Comparison of ENCODE assay signal across 12 mouse cellular contexts in genomic region chr3:97854575-97855384, GRCm38 (mm10). TPM values are rescaled to one million over a fixed set of nuclear protein-coding genes. Genes with fewer than 3 reads are reported as not detected.
DNase-seq lines count a peak whose midpoint lies in the region; ATAC-seq and TF ChIP-seq lines count a peak whose summit lies in the region.
"Had no signal": no experiment of that assay in that cellular context is flagged by ENCODE, and none has a peak within 500 bp of the region (broad histone marks: within the 10 kb centered on the region; RNA-seq: fewer than 3 reads in every experiment).

No protein-coding gene starts in this region.

- no peak overlapping the region for H3K9ac ChIP-seq in midbrain, postnatal 0 days (replicated peaks; ENCODE audit: low read length, poor library complexity, severe bottlenecking)
- H3K9ac ChIP-seq in midbrain, embryonic 13.5 days (replicated peaks): no peak overlapping the region
- H3K9ac ChIP-seq in hindbrain, embryonic 16.5 days (ENCODE audit: low read depth, low read length): no peak overlapping the region
- H3K9ac ChIP-seq: embryonic facial prominence, embryonic 12.5 days; heart, embryonic 15.5 days; liver, embryonic 13.5 days had no signal

- ATAC-seq in cerebellum, adult (ENCODE audit: insufficient number of reproducible peaks, low FRiP score, low TSS enrichment): peak; percentile 94
- no peak; the same call in 1 of the 2 replicates for ATAC-seq in midbrain, postnatal 0 days (ENCODE audit: low FRiP score)
- no peak for ATAC-seq in midbrain, embryonic 13.5 days
- peak; percentile 58 for ATAC-seq in hindbrain, embryonic 16.5 days
- ATAC-seq: intestine, embryonic 16.5 days had no signal

- no peak overlapping the region for H3K4me2 ChIP-seq in midbrain, postnatal 0 days (ENCODE audit: low read depth, low read length, poor library complexity, severe bottlenecking)
- H3K4me2 ChIP-seq in midbrain, embryonic 13.5 days (replicated peaks): no peak overlapping the region
- H3K4me2 ChIP-seq in hindbrain, embryonic 16.5 days (ENCODE audit: low read length): no peak overlapping the region
- H3K4me2 ChIP-seq: embryonic facial prominence, embryonic 12.5 days; heart, embryonic 15.5 days; liver, embryonic 13.5 days had no signal

- no peak for DNase-seq in cerebellum, postnatal 4 days (ENCODE audit: low spot score in 2 of 2)
- DNase-seq in midbrain, postnatal 0 days (ENCODE audit: low spot score): peak; percentile 14
- DNase-seq in right cerebral cortex, postnatal 10 days (ENCODE audit: low spot score in 2 of 2): peak; percentile 56 to 61
- no peak for DNase-seq in gastrocnemius, postnatal 14 days
- DNase-seq in ovary, adult 18-20 months (ENCODE audit: low spot score): no peak
- DNase-seq: liver, embryonic 13.5 days had no signal

- intact Hi-C loops in gastrocnemius, postnatal 14 days (cut with DNase I; ENCODE audit: low total_unique reads): no loop called here

- H3K27me3 ChIP-seq in midbrain, postnatal 0 days (ENCODE audit: insufficient read depth, low read length): no peaks in the 10 kb centered on the region
- H3K27me3 ChIP-seq in midbrain, embryonic 13.5 days: no peaks in the 10 kb centered on the region
- H3K27me3 ChIP-seq in hindbrain, embryonic 16.5 days (replicated peaks; ENCODE audit: control insufficient read depth, insufficient read depth, low read length): no peaks in the 10 kb centered on the region
- H3K27me3 ChIP-seq: embryonic facial prominence, embryonic 12.5 days; heart, embryonic 15.5 days; liver, embryonic 13.5 days had no signal

- no peak for TF ChIP-seq CTCF in midbrain, postnatal 0 days (IDR thresholded peaks at IDR 0.05)

- 61% methylated on average over 9 of the region's 9 CpGs for WGBS in midbrain, postnatal 0 days
- 56% methylated on average over 9 of the region's 9 CpGs for whole genome bisulfite sequencing in midbrain, embryonic 13.5 days
- WGBS in hindbrain, embryonic 16.5 days: 40% methylated on average over 9 of the region's 9 CpGs

- no peaks in the 10 kb centered on the region for H3K4me1 ChIP-seq in midbrain, postnatal 0 days (ENCODE audit: insufficient read depth, low read length)
- no peaks in the 10 kb centered on the region for H3K4me1 ChIP-seq in midbrain, embryonic 13.5 days (replicated peaks)
- no peaks in the 10 kb centered on the region; the same call in 1 of the 2 replicates for H3K4me1 ChIP-seq in hindbrain, embryonic 16.5 days (ENCODE audit: control insufficient read depth, insufficient read depth, low read depth, low read length)
- H3K4me1 ChIP-seq: embryonic facial prominence, embryonic 12.5 days; liver, embryonic 13.5 days had no signal

- H3K9me3 ChIP-seq in midbrain, postnatal 0 days (ENCODE audit: low read length): no peaks in the 10 kb centered on the region
- H3K9me3 ChIP-seq in midbrain, embryonic 13.5 days: no peaks in the 10 kb centered on the region
- no peaks in the 10 kb centered on the region for H3K9me3 ChIP-seq in hindbrain, embryonic 16.5 days (ENCODE audit: control insufficient read depth, low read length)
- H3K9me3 ChIP-seq: embryonic facial prominence, embryonic 12.5 days; heart, embryonic 15.5 days; liver, embryonic 13.5 days had no signal

- no peak overlapping the region for H3K27ac ChIP-seq in midbrain, postnatal 0 days (ENCODE audit: low read depth, low read length)
- no peak overlapping the region for H3K27ac ChIP-seq in midbrain, embryonic 13.5 days
- H3K27ac ChIP-seq in hindbrain, embryonic 16.5 days (ENCODE audit: low read depth, low read length): peak overlapping the region; percentile 39; the same call in 1 of the 2 replicates
- H3K27ac ChIP-seq: embryonic facial prominence, embryonic 12.5 days; heart, embryonic 15.5 days; liver, embryonic 13.5 days had no signal

- no peaks in the 10 kb centered on the region for H3K36me3 ChIP-seq in midbrain, postnatal 0 days (ENCODE audit: insufficient read depth, low read length)
- H3K36me3 ChIP-seq in midbrain, embryonic 13.5 days: no peaks in the 10 kb centered on the region
- no peaks in the 10 kb centered on the region for H3K36me3 ChIP-seq in hindbrain, embryonic 16.5 days (ENCODE audit: control insufficient read depth, insufficient read depth, low read length)
- H3K36me3 ChIP-seq: embryonic facial prominence, embryonic 12.5 days; heart, embryonic 15.5 days; liver, embryonic 13.5 days had no signal

- H3K4me3 ChIP-seq in midbrain, postnatal 0 days (ENCODE audit: low read depth, low read length): no peak overlapping the region
- H3K4me3 ChIP-seq in midbrain, embryonic 13.5 days (replicated peaks): no peak overlapping the region
- H3K4me3 ChIP-seq in hindbrain, embryonic 16.5 days (ENCODE audit: low read length): no peak overlapping the region
- H3K4me3 ChIP-seq: embryonic facial prominence, embryonic 12.5 days; heart, embryonic 15.5 days; liver, embryonic 13.5 days had no signal

RNA-seq across cellular contexts. Expression of gene Pde4dip, which starts 33.7 kb away (rescaled TPM):
- 93.6 and 100 TPM in 2 replicates for total RNA-seq in midbrain, postnatal 0 days (2014; rRNA removed)
- polyA plus RNA-seq in midbrain, postnatal 0 days (2015; fragmentation: Nextera tagmentation; extraction: Ambion mirVana): 46.4 and 47.6 TPM in 2 replicates
- 46.6 and 48.0 TPM in 2 replicates for polyA plus RNA-seq in midbrain, embryonic 13.5 days (2015; fragmentation: Nextera tagmentation; extraction: Ambion mirVana)
- 60.3 and 69.9 TPM in 2 replicates for polyA plus RNA-seq in hindbrain, embryonic 16.5 days (2015; fragmentation: Nextera tagmentation; extraction: Ambion mirVana)
- 1,000 to 10,000 TPM; 1,779 to 1,961 TPM for total RNA-seq in gastrocnemius, postnatal 14 days (2021)

RNA-seq across cellular contexts. Expression of gene Sec22b, which starts 46.2 kb away (rescaled TPM):
- total RNA-seq in midbrain, postnatal 0 days (2014; rRNA removed): 62.8 and 69.3 TPM in 2 replicates
- polyA plus RNA-seq in midbrain, postnatal 0 days (2015; fragmentation: Nextera tagmentation; extraction: Ambion mirVana): 81.4 and 89.1 TPM in 2 replicates
- 103 TPM in 2 replicates for polyA plus RNA-seq in midbrain, embryonic 13.5 days (2015; fragmentation: Nextera tagmentation; extraction: Ambion mirVana)
- 97.5 and 102 TPM in 2 replicates for polyA plus RNA-seq in hindbrain, embryonic 16.5 days (2015; fragmentation: Nextera tagmentation; extraction: Ambion mirVana)
- total RNA-seq in gastrocnemius, postnatal 14 days (2021): 10 to 100 TPM; 30.6 to 31.4 TPM

Comparison
In these comparisons a context has a peak if more than half of its experiments do, and no peak if none do; other contexts are left out.
1. ATAC-seq: peak in cerebellum, adult (single experiment) and hindbrain, embryonic 16.5 days (single experiment); none in midbrain, postnatal 0 days (single experiment) and midbrain, embryonic 13.5 days (single experiment).
2. DNase-seq: peak in midbrain, postnatal 0 days (single experiment) and right cerebral cortex, postnatal 10 days (2 of 2); none in cerebellum, postnatal 4 days (0 of 2), gastrocnemius, postnatal 14 days (single experiment) and ovary, adult 18-20 months (single experiment).